Mouse (Mus musculus) spleen, adult 2 months (tissue): Measurements from ENCODE around the gene Scnn1a.

Source experiments
- CTCF ChIP-seq: fragments of 200-500 bp; IDR thresholded peaks from 2 replicates; pipeline ENCODE4 v1.5.1; 2011; ENCODE audit warnings: mild to moderate bottlenecking, inconsistent platforms; ENCODE audit not compliant: insufficient read depth, insufficient read length, insufficient replicate concordance; ENCODE audit errors: extremely low read depth
- POLR2A ChIP-seq: fragments of 200-500 bp; IDR thresholded peaks from 2 replicates; pipeline ENCODE4 v1.6.1; 2011; ENCODE audit warnings: low read depth, low read length, inconsistent platforms

- no peak for TF ChIP-seq CTCF
- TF ChIP-seq POLR2A, result no peak
Measured at GRCm38 (mm10) chr6:125363451-125364242, 43.2 kb downstream of the Scnn1a start.
